Mouse (Mus musculus) limb, embryonic 13.5 days (tissue): ENCODE data around the gene Tspan14. TPM values are rescaled to one million over a fixed set of nuclear protein-coding genes. Genes with fewer than 3 reads are reported as not detected.

Experiments used
- ATAC-seq: fragments of 200-750 bp; cut with Nextera tagmentation; 2 replicates; pipeline ENCODE4 v1.8.0; 2017; ENCODE audit warnings: low read depth, moderate number of reproducible peaks, moderate TSS enrichment; ENCODE audit not compliant: low FRiP score
- H3K27ac ChIP-seq: fragments of 300-500 bp; sonication (generic); 2 replicates; pipeline ENCODE4 v1.5.1; 2015; ENCODE audit warnings: inconsistent platforms, mild to moderate bottlenecking, moderate library complexity
- H3K27me3 ChIP-seq: fragments of 300-500 bp; sonication (generic); 2 replicates; pipeline ENCODE4 v1.6.1; 2015; ENCODE audit warnings: mild to moderate bottlenecking, inconsistent platforms
- H3K36me3 ChIP-seq: fragments of 300-500 bp; sonication (generic); 2 replicates; pipeline ENCODE4 v1.6.1; 2015; ENCODE audit warnings: inconsistent platforms, mild to moderate bottlenecking, moderate library complexity
- H3K4me1 ChIP-seq: fragments of 300-500 bp; sonication (generic); 2 replicates; pipeline ENCODE4 v1.6.1; 2015; ENCODE audit warnings: inconsistent platforms
- H3K4me2 ChIP-seq: fragments of 300-500 bp; sonication (generic); replicated peaks from 2 replicates; pipeline ENCODE4 v1.6.1; 2015; ENCODE audit warnings: inconsistent platforms, mild to moderate bottlenecking, moderate library complexity
- H3K4me3 ChIP-seq: fragments of 300-500 bp; sonication (generic); 2 replicates; pipeline ENCODE4 v1.5.1; 2015; ENCODE audit warnings: moderate library complexity, mild to moderate bottlenecking, inconsistent platforms
- H3K9ac ChIP-seq: fragments of 300-500 bp; sonication (generic); 2 replicates; pipeline ENCODE4 v1.6.1; 2015; ENCODE audit warnings: mild to moderate bottlenecking, inconsistent platforms
- H3K9me3 ChIP-seq: fragments of 300-500 bp; sonication (generic); 2 replicates; pipeline ENCODE4 v1.6.1; 2016; ENCODE audit warnings: inconsistent platforms
- WGBS: fragments of 180-500 bp; shearing (Covaris S2); methylation state at CpG from one replicate; pipeline ENCODE4 v1.1.7; 2015; 5-methylcytosine and 5-hydroxymethylcytosine counted together
- polyA plus RNA-seq: library from polyadenylated mRNA; unstranded; fragments of >200 nt; fragmentation: Nextera tagmentation; extraction: Ambion mirVana; gene quantifications from 2 replicates; pipeline ENCODE4 v1.2.1, GENCODE M21; 2015

Gene Tspan14
- polyA plus RNA-seq, 1 experiment from 2014 or later: 68.4 TPM

DNA sequence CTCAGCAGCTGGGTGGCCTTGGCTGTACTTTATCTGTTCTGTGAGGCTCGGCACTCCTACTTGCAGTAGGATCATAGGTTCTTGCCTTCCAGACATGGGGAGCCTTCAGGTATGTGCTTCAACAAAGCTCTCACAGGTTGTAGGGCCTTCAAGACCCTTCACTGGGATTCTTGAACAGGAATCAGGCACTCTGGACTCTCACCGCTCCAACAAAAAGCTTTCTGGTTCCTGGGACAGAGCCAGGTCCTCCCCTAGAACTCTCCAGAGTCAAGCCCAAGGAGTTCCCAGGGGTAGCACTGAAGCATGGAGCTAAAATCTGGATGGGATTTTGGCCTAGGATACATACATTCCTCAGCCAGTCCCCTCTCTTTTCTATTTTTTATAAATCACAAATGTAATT is 77.4 kb downstream of the Tspan14 start:
- Histone ChIP-seq H3K4me1 (peaks cover 17% of the 10 kb centered on the region), H3K4me3 (no peak overlapping the region), H3K9ac (no peak overlapping the region), H3K27me3 (no peaks in the 10 kb centered on the region), H3K27ac (no peak overlapping the region), H3K36me3 (no peaks in the 10 kb centered on the region), H3K4me2 (no peak overlapping the region), H3K9me3 (no peaks in the 10 kb centered on the region)
- 90% methylated on average over 2 of the region's 2 CpGs for WGBS
- no peak for ATAC-seq

GRCm38 (mm10) chr14:40886428-40887202 is 80.0 kb downstream of the Tspan14 start:
- no peak overlapping the region for H3K27ac ChIP-seq
- 82% methylated on average over 6 of the region's 6 CpGs for WGBS
- no peaks in the 10 kb centered on the region for H3K36me3 ChIP-seq
- H3K4me2 ChIP-seq: no peak overlapping the region
- no peak overlapping the region for H3K4me3 ChIP-seq
- no peak for ATAC-seq
- no peaks in the 10 kb centered on the region for H3K27me3 ChIP-seq
- no peak overlapping the region for H3K9ac ChIP-seq
- no peaks in the 10 kb centered on the region for H3K9me3 ChIP-seq
- peaks cover 6% of the 10 kb centered on the region; the same call in 1 of the 2 replicates for H3K4me1 ChIP-seq

DNA sequence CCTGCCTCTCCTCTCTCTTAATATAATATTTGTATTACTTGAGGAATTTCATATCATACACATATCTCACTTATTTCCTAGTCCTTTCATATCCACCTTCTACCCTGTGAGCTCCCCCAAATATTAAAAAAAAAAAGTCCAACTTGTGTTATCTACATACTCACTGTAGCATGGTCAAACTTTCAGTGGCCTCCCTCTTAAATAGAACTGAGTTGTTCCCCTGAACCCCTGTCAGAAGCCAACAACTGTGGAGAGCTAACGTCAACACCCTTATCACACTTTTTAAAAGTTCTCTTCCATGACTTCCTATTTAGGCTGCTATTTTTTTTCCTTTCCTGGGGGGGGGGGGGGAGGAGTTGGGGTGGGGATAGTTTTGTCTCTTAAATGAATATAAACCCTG is 80.9 kb downstream of the Tspan14 start:
- Histone ChIP-seq H3K27me3 (no peaks in the 10 kb centered on the region), H3K9me3 (no peaks in the 10 kb centered on the region), H3K4me1 (peaks cover 6% of the 10 kb centered on the region; the same call in 1 of the 2 replicates), H3K4me3 (no peak overlapping the region), H3K4me2 (no peak overlapping the region), H3K36me3 (no peaks in the 10 kb centered on the region), H3K27ac (no peak overlapping the region), H3K9ac (no peak overlapping the region)
- no peak for ATAC-seq
- WGBS: 62% methylated on average over 1 of the region's 1 CpGs

GRCm38 (mm10) chr14:40885225-40885624 is 81.4 kb downstream of the Tspan14 start:
- H3K9ac ChIP-seq: no peak overlapping the region
- no peaks in the 10 kb centered on the region for H3K9me3 ChIP-seq
- no peak overlapping the region for H3K27ac ChIP-seq
- H3K36me3 ChIP-seq: no peaks in the 10 kb centered on the region
- no peaks in the 10 kb centered on the region for H3K27me3 ChIP-seq
- H3K4me3 ChIP-seq: no peak overlapping the region
- ATAC-seq: no peak
- WGBS: 13% methylated on average over 4 of the region's 4 CpGs
- H3K4me2 ChIP-seq: no peak overlapping the region
- peaks cover 6% of the 10 kb centered on the region; the same call in 1 of the 2 replicates for H3K4me1 ChIP-seq

DNA sequence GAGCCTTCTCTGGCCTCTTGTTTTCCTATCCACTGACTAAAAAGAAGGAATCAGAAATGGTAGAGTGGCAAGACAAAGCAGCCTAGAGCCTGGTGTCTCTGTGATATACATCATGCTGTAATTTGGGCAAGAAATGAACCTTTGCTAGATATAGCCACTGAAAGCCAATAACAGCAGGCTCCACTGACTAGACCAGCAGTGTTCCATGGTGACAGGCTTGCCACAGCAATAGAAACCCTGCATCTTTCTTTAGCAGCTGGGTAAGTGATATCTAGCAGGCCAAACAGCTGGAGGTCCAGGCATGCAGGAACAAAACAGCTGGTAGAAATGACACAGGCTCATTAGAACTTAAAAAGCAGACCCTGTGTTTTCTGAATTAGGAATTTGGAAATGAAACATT is 92.0 kb downstream of the Tspan14 start:
- H3K9me3 ChIP-seq: no peaks in the 10 kb centered on the region
- H3K4me2 ChIP-seq: no peak overlapping the region
- no peaks in the 10 kb centered on the region for H3K27me3 ChIP-seq
- no peak overlapping the region for H3K4me3 ChIP-seq
- no peaks in the 10 kb centered on the region for H3K36me3 ChIP-seq
- H3K27ac ChIP-seq: no peak overlapping the region
- no peak for ATAC-seq
- no peaks in the 10 kb centered on the region for H3K4me1 ChIP-seq
- H3K9ac ChIP-seq: no peak overlapping the region

- no peaks in the 10 kb centered on the region for H3K27me3 ChIP-seq
- no peak for ATAC-seq
- no peak overlapping the region for H3K4me3 ChIP-seq
- no peak overlapping the region for H3K9ac ChIP-seq
- H3K4me1 ChIP-seq: no peaks in the 10 kb centered on the region
- H3K27ac ChIP-seq: no peak overlapping the region
- 90% methylated on average over 5 of the region's 5 CpGs for WGBS
- no peak overlapping the region for H3K4me2 ChIP-seq
- no peaks in the 10 kb centered on the region for H3K9me3 ChIP-seq
- no peaks in the 10 kb centered on the region for H3K36me3 ChIP-seq
Observed at GRCm38 (mm10) chr14:40873961-40874360, 92.6 kb downstream of the Tspan14 start.

GRCm38 (mm10) chr14:40870598-40870997 is 96.0 kb downstream of the Tspan14 start:
- WGBS: 58% methylated on average over 3 of the region's 3 CpGs
- H3K4me1 ChIP-seq: no peaks in the 10 kb centered on the region
- H3K27ac ChIP-seq: no peak overlapping the region
- no peak for ATAC-seq
- no peaks in the 10 kb centered on the region for H3K27me3 ChIP-seq
- H3K9me3 ChIP-seq: no peaks in the 10 kb centered on the region
- H3K36me3 ChIP-seq: no peaks in the 10 kb centered on the region
- H3K4me2 ChIP-seq: no peak overlapping the region
- no peak overlapping the region for H3K9ac ChIP-seq
- H3K4me3 ChIP-seq: no peak overlapping the region

DNA sequence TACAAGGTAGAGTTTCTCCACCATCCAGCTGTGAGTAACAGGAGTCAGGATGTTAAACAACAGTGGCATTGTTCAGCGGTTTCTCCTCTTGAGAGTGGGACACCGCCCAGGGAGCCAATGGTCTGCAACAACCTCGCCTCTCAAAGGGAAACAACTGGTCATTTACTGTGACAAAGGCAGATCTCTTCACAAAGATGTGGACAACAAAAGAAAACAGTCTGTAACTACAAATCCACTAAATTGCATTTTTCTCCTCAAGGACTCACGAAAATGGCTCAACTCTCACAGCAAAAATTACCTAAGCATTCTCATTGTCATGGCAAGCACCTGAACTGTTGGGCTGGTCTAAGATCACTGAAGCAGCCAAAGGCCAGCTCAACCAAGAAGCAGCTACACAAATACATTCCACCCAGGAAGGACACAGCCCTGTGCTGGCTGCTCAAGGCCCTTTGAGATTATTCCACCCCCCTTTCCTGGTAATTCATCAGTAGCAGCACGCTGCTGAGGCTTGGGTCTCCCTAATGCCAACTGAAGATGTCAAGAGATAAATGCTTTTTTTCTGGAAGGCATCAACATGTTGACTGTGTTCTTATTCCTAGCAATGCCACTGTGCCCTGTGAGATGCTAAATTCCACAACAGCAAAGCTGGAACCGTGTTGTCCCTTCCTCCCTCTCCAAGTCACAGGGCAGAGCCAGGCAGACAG is 101.6 kb downstream of the Tspan14 start:
- no peak for ATAC-seq
- Histone ChIP-seq H3K36me3 (no peaks in the 10 kb centered on the region), H3K4me1 (no peaks in the 10 kb centered on the region), H3K27ac (no peak overlapping the region), H3K27me3 (no peaks in the 10 kb centered on the region), H3K4me2 (no peak overlapping the region), H3K9ac (no peak overlapping the region), H3K9me3 (no peaks in the 10 kb centered on the region), H3K4me3 (no peak overlapping the region)
- WGBS: 60% methylated on average over 6 of the region's 6 CpGs

GRCm38 (mm10) chr14:40863659-40864058 is 102.9 kb downstream of the Tspan14 start:
- no peaks in the 10 kb centered on the region for H3K27me3 ChIP-seq
- no peak overlapping the region for H3K9ac ChIP-seq
- H3K9me3 ChIP-seq: no peaks in the 10 kb centered on the region
- no peak overlapping the region for H3K27ac ChIP-seq
- H3K4me3 ChIP-seq: no peak overlapping the region
- no peaks in the 10 kb centered on the region for H3K4me1 ChIP-seq
- H3K36me3 ChIP-seq: no peaks in the 10 kb centered on the region
- ATAC-seq: no peak
- H3K4me2 ChIP-seq: no peak overlapping the region
- WGBS: 83% methylated on average over 3 of the region's 3 CpGs

DNA sequence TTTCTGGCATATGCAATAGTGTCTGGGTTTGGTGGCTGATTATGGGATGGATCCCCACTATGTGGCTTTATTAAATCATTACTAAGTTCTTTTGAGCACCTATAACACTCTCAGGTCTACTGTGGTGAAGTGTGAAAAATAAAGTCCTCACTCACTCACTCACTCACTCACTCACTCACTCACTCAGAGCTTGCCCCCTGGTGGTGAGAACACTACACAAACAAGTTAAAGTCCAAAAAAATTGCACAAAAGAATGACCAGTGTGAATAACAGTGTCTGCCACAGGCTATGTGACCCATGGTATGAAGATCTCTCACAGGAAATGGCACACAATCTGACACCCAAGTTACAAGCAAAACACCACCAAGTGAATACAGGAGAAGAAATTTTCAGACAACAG is 103.6 kb downstream of the Tspan14 start:
- Histone ChIP-seq H3K4me2 (no peak overlapping the region), H3K36me3 (no peaks in the 10 kb centered on the region), H3K4me1 (no peaks in the 10 kb centered on the region), H3K9ac (no peak overlapping the region), H3K9me3 (no peaks in the 10 kb centered on the region), H3K27ac (no peak overlapping the region), H3K4me3 (no peak overlapping the region), H3K27me3 (no peaks in the 10 kb centered on the region)
- no peak for ATAC-seq
